Mouse (Mus musculus): ENCODE measurements around the gene Prf1.

Gene Prf1

GRCm38 (mm10) chr10:61297477-61297876 lies at the start of gene Prf1:
Prf1 (plus strand) TSS chr10:61297833.
- no peak for DNase-seq (ENCODE audit: extremely low read depth, low read depth, low spot score)

- no peak for DNase-seq (ENCODE audit: extremely low read depth, low read depth, low spot score)
Observed at GRCm38 (mm10) chr10:61248596-61249114, 49.0 kb upstream of the Prf1 start.

- DNase-seq (ENCODE audit: extremely low read depth, low read depth, low spot score) = no peak
Observed at GRCm38 (mm10) chr10:61249951-61250350, 47.7 kb upstream of the Prf1 start.

GRCm38 (mm10) chr10:61254761-61255160 lies 42.9 kb upstream of the Prf1 start:
- DNase-seq (ENCODE audit: extremely low read depth, low read depth, low spot score) = no peak

GRCm38 (mm10) chr10:61255190-61255589 lies 42.4 kb upstream of the Prf1 start:
- no peak for DNase-seq (ENCODE audit: extremely low read depth, low read depth, low spot score)

GRCm38 (mm10) chr10:61256665-61257064 lies 41.0 kb upstream of the Prf1 start:
- no peak for DNase-seq (ENCODE audit: extremely low read depth, low read depth, low spot score)

- no peak for DNase-seq (ENCODE audit: extremely low read depth, low read depth, low spot score)
Observed at GRCm38 (mm10) chr10:61258131-61258530, 39.5 kb upstream of the Prf1 start.

- DNase-seq (ENCODE audit: extremely low read depth, low read depth, low spot score) = no peak
Observed at GRCm38 (mm10) chr10:61261229-61262156, 36.1 kb upstream of the Prf1 start.

GRCm38 (mm10) chr10:61263606-61264005 lies 34.0 kb upstream of the Prf1 start:
- DNase-seq (ENCODE audit: extremely low read depth, low read depth, low spot score) = no peak

GRCm38 (mm10) chr10:61267378-61267777 lies 30.3 kb upstream of the Prf1 start:
- no peak for DNase-seq (ENCODE audit: extremely low read depth, low read depth, low spot score)

- no peak for DNase-seq (ENCODE audit: extremely low read depth, low read depth, low spot score)
Observed at GRCm38 (mm10) chr10:61272089-61272626, 25.5 kb upstream of the Prf1 start.

GRCm38 (mm10) chr10:61272631-61273030 lies 25.0 kb upstream of the Prf1 start:
- no peak for DNase-seq (ENCODE audit: extremely low read depth, low read depth, low spot score)

GRCm38 (mm10) chr10:61273081-61273843 lies 24.4 kb upstream of the Prf1 start, which contains the start of gene Adamts14:
Adamts14 (minus strand) TSS chr10:61273438.
- no peak for DNase-seq (ENCODE audit: extremely low read depth, low read depth, low spot score)

GRCm38 (mm10) chr10:61273844-61274215 lies 23.8 kb upstream of the Prf1 start:
- no peak for DNase-seq (ENCODE audit: extremely low read depth, low read depth, low spot score)

GRCm38 (mm10) chr10:61274532-61274931 lies 23.1 kb upstream of the Prf1 start:
- no peak for DNase-seq (ENCODE audit: extremely low read depth, low read depth, low spot score)

- no peak for DNase-seq (ENCODE audit: extremely low read depth, low read depth, low spot score)
Observed at GRCm38 (mm10) chr10:61275669-61276110, 21.9 kb upstream of the Prf1 start.

- DNase-seq (ENCODE audit: extremely low read depth, low read depth, low spot score) = no peak
Observed at GRCm38 (mm10) chr10:61277051-61277450, 20.6 kb upstream of the Prf1 start.

- no peak for DNase-seq (ENCODE audit: extremely low read depth, low read depth, low spot score)
Observed at GRCm38 (mm10) chr10:61277918-61278674, 19.5 kb upstream of the Prf1 start.

GRCm38 (mm10) chr10:61281115-61281514 lies 16.5 kb upstream of the Prf1 start:
- no peak for DNase-seq (ENCODE audit: extremely low read depth, low read depth, low spot score)

- no peak for DNase-seq (ENCODE audit: extremely low read depth, low read depth, low spot score)
Observed at GRCm38 (mm10) chr10:61284309-61284708, 13.3 kb upstream of the Prf1 start.

GRCm38 (mm10) chr10:61285271-61285670 lies 12.4 kb upstream of the Prf1 start:
- DNase-seq (ENCODE audit: extremely low read depth, low read depth, low spot score) = no peak
